Mouse (Mus musculus) gastrocnemius, postnatal 25 days (tissue): ENCODE measurements around the gene Ambp. TPM values are rescaled to one million over a fixed set of nuclear protein-coding genes. Genes with fewer than 3 reads are reported as not detected.

Source experiments
- DNase-seq: peaks from one replicate; pipeline ENCODE4 v3.0.0; 2022
- total RNA-seq, 2 experiments: library from RNA; stranded (reverse); gene quantifications; 1 replicate in 1 of 2; 2 replicates in 1 of 2; pipeline ENCODE4 v1.2.3; 2021

Gene Ambp
- total RNA-seq, 2 experiments from 2014 or later = not detected

- DNase-seq = peak; percentile 55
Measured at GRCm38 (mm10) chr4:63118639-63119437, 35.8 kb downstream of the Ambp start.

- DNase-seq = no peak
Measured at GRCm38 (mm10) chr4:63105651-63106050, 48.9 kb downstream of the Ambp start.

- DNase-seq = no peak
Measured at GRCm38 (mm10) chr4:63102025-63102424, 52.6 kb downstream of the Ambp start.

GRCm38 (mm10) chr4:63100478-63100877, 54.1 kb downstream of the Ambp start:
- DNase-seq = no peak

- DNase-seq = no peak
Measured at GRCm38 (mm10) chr4:63097603-63098002, 57.0 kb downstream of the Ambp start.

Other genes with a start within 250 kb of the Ambp start
- under 1 TPM; 0.19 to 0.41 TPM for gene Zfp618, start 189.2 kb downstream of the Ambp start, total RNA-seq
- not detected for gene Kif12, start 17.3 kb upstream of the Ambp start, total RNA-seq
- gene Col27a1, start 59.2 kb upstream of the Ambp start, total RNA-seq = under 1 TPM; 0.92 to 0.94 TPM
- 10 to 100 TPM in 1 of 2 experiments, under 1 TPM in 1; 0.38 to 13.6 TPM for gene Orm1, start 189.8 kb upstream of the Ambp start, total RNA-seq
- gene Orm3, start 201.4 kb upstream of the Ambp start, total RNA-seq = under 1 TPM in 1 of 2 experiments, not detected in 1; 0.38 TPM
- gene Orm2, start 207.7 kb upstream of the Ambp start, total RNA-seq = 1 to 10 TPM in 1 of 2 experiments, not detected in 1; 1.8 TPM
- gene Akna, start 248.6 kb upstream of the Ambp start, total RNA-seq = 1 to 10 TPM; 1.1 to 1.4 TPM